Mouse (Mus musculus): ENCODE data around the gene Krt90. TPM values are rescaled to one million over a fixed set of nuclear protein-coding genes. Genes with fewer than 3 reads are reported as not detected.

Krt90 gene
- not detected in 2 replicates for polyA plus RNA-seq (2012; rRNA removed)

DNA sequence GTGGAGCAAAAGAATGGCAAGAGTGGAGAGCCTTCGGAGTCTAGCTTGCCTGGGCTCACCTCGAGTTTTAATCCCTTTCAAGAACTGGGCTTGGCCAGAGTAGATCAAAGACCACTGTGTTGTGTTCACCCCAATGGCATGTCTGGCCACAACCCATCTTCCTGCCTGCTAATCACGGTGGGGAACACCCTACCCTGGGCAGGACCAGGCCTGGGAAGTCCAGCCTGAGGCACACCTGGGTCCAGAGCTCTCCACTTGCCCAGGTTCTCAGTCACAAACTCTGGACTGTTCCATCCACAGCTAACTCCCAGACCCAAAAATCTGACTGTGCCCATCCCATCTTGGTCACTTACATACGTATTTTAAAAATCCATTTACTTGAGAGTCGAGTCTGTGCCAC is at the start of gene Krt90:
Gene Krt90, minus strand, starts transcription at position 101 of the 400 bp plus-strand sequence.

DNA sequence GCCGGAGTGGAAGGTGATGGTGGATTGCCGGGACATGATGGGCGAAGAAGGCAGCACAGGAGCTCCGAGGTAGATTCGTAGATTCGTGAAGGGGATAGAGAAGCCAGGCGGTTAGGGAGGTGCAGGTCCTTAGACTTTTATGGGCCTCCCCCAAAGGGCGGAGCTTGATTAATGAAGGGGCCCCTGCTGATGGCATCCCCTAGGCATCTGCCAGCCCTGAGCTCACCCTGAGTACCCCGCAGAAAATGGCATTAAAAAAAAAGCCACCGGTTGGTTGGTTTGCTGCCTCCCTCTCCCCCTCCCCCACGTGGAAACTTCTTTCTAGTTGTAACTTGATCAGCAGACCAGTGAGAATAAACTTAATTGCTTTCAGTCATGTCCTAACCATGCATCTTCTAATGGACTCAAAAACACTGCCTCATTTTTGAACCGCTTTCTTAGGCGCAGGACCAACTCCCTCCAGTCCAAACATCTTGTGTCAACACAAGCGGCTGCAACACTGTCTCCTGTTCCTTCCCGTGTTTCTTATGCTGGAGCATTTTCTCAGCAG is 11.1 kb upstream of the Krt90 start, which contains the start of gene Krt75:
Gene Krt75, minus strand, starts transcription at position 109 of the 550 bp plus-strand sequence.

DNA sequence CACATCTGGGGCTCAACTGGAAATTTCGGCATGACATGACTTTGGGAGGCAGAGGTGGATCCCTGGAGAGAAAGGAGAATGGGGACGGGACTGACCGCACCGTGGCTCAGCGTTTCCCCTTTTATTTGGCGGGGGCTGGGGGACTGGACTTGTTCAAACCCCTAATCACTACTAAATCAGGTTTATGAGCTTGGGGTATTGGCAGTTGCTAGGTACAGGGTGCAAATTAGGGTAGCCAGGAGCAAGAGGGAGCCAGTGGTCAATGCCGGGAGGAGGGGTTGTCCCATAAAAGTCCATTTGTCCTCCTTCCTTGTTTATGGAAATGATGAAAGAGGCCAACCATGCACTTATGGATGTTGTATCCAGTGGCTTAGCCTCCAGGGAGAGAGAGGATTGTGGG is 12.2 kb downstream of the Krt90 start, which contains the start of gene Krt82:
Gene Krt82, minus strand, starts transcription at position 101 of the 400 bp plus-strand sequence.

DNA sequence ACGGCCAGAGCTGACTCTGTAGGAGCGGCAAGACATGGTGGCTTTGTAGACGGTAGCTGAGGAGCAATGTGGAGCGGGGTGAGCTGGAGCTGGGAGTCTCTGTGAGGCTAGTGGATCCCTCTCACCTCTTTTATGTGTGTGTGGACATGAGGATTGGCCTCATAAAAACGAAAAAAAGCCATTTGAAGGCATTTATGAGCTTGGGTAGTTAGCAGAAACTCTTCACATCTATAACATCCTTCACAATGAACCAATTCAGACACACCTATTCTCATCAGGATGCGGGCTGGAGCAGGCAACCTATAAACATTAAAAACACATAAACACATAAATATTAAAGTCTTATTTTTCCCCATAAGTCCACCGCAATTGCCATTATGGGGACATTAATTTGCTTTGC is 30.0 kb downstream of the Krt90 start, which contains the start of gene Krt84:
Gene Krt84, minus strand, starts transcription at position 101 of the 400 bp plus-strand sequence.

DNA sequence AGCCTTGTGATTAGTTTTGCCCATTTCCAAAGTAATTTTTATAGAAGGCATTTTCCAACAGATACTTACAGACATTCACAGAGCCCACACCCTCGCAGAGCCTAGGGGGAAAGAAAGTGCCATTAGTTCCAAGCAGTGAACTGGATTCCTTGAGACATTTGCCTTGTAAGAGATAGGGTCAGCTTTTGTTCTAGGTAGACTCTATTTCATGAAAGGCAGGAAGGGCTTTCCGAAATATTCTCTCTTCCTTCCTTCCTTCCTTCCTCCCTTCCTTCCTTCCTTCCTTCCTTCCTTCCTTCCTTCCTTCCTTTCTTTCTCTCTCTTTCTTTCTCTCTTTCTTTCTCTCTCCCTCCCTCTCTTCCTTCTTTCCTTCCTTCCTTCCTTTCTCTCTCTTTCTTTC is 45.6 kb downstream of the Krt90 start, which contains the start of gene Gm49425:
Gene Gm49425, minus strand, starts transcription at position 101 of the 400 bp plus-strand sequence.

Other genes with a start within 250 kb of the Krt90 start
- gene Krt80, start 192.8 kb downstream of the Krt90 start, polyA plus RNA-seq (2012; rRNA removed), result 0.35 and 0.42 TPM in 2 replicates
- gene Krt7, start 151.9 kb downstream of the Krt90 start, polyA plus RNA-seq (2012; rRNA removed), result 2.6 and 3.0 TPM in 2 replicates
- not detected in 2 replicates for gene Krt87, start 124.1 kb downstream of the Krt90 start, polyA plus RNA-seq (2012; rRNA removed)
- not detected in 2 replicates for gene Krt88, start 115.2 kb downstream of the Krt90 start, polyA plus RNA-seq (2012; rRNA removed)
- gene Krt81, start 99.2 kb downstream of the Krt90 start, polyA plus RNA-seq (2012; rRNA removed), result not detected in 2 replicates
- gene Krt86, start 89.5 kb downstream of the Krt90 start, polyA plus RNA-seq (2012; rRNA removed), result 0.07 and 0.22 TPM in 2 replicates
- 0.85 and 1.1 TPM in 2 replicates for gene Krt83, start 71.4 kb downstream of the Krt90 start, polyA plus RNA-seq (2012; rRNA removed)
- not detected in 2 replicates for gene Gm49425, start 45.7 kb downstream of the Krt90 start, polyA plus RNA-seq (2012; rRNA removed)
- not detected in 2 replicates for gene Krt84, start 30.1 kb downstream of the Krt90 start, polyA plus RNA-seq (2012; rRNA removed)
- gene Krt82, start 12.3 kb downstream of the Krt90 start, polyA plus RNA-seq (2012; rRNA removed), result not detected in 2 replicates
- gene Krt75, start 11.0 kb upstream of the Krt90 start, polyA plus RNA-seq (2012; rRNA removed), result not detected in 2 replicates
- gene Gm5414, start 65.2 kb upstream of the Krt90 start, polyA plus RNA-seq (2012; rRNA removed), result not detected in 2 replicates
- gene Gm5478, start 84.4 kb upstream of the Krt90 start, polyA plus RNA-seq (2012; rRNA removed), result not detected in 2 replicates
- gene Krt6b, start 117.3 kb upstream of the Krt90 start, polyA plus RNA-seq (2012; rRNA removed), result not detected in 2 replicates
- not detected in 2 replicates for gene Krt6a, start 131.4 kb upstream of the Krt90 start, polyA plus RNA-seq (2012; rRNA removed)
- gene Krt5, start 149.9 kb upstream of the Krt90 start, polyA plus RNA-seq (2012; rRNA removed), result not detected in 2 replicates
- gene Krt71, start 180.2 kb upstream of the Krt90 start, polyA plus RNA-seq (2012; rRNA removed), result not detected in 2 replicates
- not detected in 2 replicates for gene Krt72, start 223.5 kb upstream of the Krt90 start, polyA plus RNA-seq (2012; rRNA removed)
- gene Krt73, start 239.4 kb upstream of the Krt90 start, polyA plus RNA-seq (2012; rRNA removed), result not detected in 2 replicates

Measured in liver, embryonic 18 days (tissue).